Mouse (Mus musculus): Measurements from ENCODE around the gene Nmur1.

DNA sequence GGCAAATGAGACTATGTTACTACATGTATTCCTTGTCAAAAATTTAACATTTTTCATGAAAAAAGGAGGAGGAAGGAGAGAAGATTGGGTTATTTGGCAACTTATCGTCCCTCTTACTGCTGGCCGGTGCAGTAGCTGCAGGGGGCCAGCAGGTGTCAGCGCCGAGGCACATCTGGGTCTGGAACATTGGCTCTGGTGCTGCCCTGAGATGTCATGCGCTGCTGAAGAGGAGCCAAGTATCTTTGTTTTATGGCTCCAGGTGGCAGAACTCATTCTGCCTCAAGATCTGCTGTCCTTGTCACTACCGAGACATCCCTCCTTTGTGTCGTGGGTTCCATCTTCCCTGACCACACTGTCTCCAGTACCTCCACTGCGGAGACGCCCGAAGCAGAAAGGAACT lies 54.0 kb downstream of the Nmur1 start:
- no peak for TF ChIP-seq EP300 (IDR thresholded peaks at IDR 0.05; ENCODE audit: low read depth)
- TF ChIP-seq CTCF (IDR thresholded peaks at IDR 0.05; ENCODE audit: low read depth), result peak; percentile 90
